Mouse (Mus musculus) limb, embryonic 11.5 days (tissue): Measurements from ENCODE around the gene Herc2. TPM values are rescaled to one million over a fixed set of nuclear protein-coding genes. Genes with fewer than 3 reads are reported as not detected.

Source experiments
- ATAC-seq: fragments of 200-750 bp; cut with Nextera tagmentation; 2 replicates; pipeline ENCODE4 v1.8.0; 2017; ENCODE audit warnings: low read depth; ENCODE audit not compliant: insufficient number of reproducible peaks, low FRiP score, low TSS enrichment
- DNase-seq: peaks from one replicate; pipeline ENCODE4 v3.0.0-alpha.2; 2015; ENCODE audit warnings: low spot score
- H3K27ac ChIP-seq: fragments of 300-500 bp; sonication (generic); replicated peaks from 2 replicates; pipeline ENCODE4 v1.5.1; 2014; ENCODE audit warnings: low read depth, mild to moderate bottlenecking, low read length
- H3K27me3 ChIP-seq: fragments of 300-500 bp; sonication (generic); 2 replicates; pipeline ENCODE4 v1.6.1; 2014; ENCODE audit warnings: mild to moderate bottlenecking, low read length, mixed read lengths; ENCODE audit not compliant: control insufficient read depth, insufficient read depth
- H3K36me3 ChIP-seq: fragments of 300-500 bp; sonication (generic); 2 replicates; pipeline ENCODE4 v1.6.1; 2014; ENCODE audit warnings: mild to moderate bottlenecking, low read length, moderate library complexity, mixed read lengths; ENCODE audit not compliant: control insufficient read depth, insufficient read depth
- H3K4me1 ChIP-seq: fragments of 300-500 bp; sonication (generic); 2 replicates; pipeline ENCODE4 v1.6.1; 2014; ENCODE audit warnings: low read length, mixed read lengths; ENCODE audit not compliant: control insufficient read depth, insufficient read depth
- H3K4me2 ChIP-seq: fragments of 300-500 bp; sonication (generic); 2 replicates; pipeline ENCODE4 v1.6.1; 2014; ENCODE audit warnings: low read depth, mild to moderate bottlenecking, moderate library complexity; ENCODE audit not compliant: severe bottlenecking
- H3K4me3 ChIP-seq: fragments of 300-500 bp; sonication (generic); 2 replicates; pipeline ENCODE4 v1.5.1; 2014; ENCODE audit warnings: low read depth, low read length
- H3K9ac ChIP-seq: fragments of 300-500 bp; sonication (generic); 2 replicates; pipeline ENCODE4 v1.6.1; 2014; ENCODE audit warnings: mild to moderate bottlenecking, low read length
- H3K9me3 ChIP-seq: fragments of 300-500 bp; sonication (generic); 2 replicates; pipeline ENCODE4 v1.6.1; 2016; ENCODE audit warnings: low read length; ENCODE audit not compliant: control insufficient read depth
- WGBS: fragments of 180-500 bp; shearing (Covaris S2); extraction: QIAGEN DNeasy Blood & Tissue Kit; methylation state at CpG from one replicate; pipeline ENCODE4 v1.1.7; 2014; 5-methylcytosine and 5-hydroxymethylcytosine counted together
- polyA plus RNA-seq: library from polyadenylated mRNA; unstranded; fragments of >200 nt; fragmentation: Nextera tagmentation; extraction: Ambion mirVana; gene quantifications from 2 replicates; pipeline ENCODE4 v1.2.1, GENCODE M21; 2014

The Herc2 gene
- polyA plus RNA-seq, 1 experiment from 2014 or later, result 21.5 TPM

- H3K27me3 ChIP-seq, result no peaks in the 10 kb centered on the region
- no peak overlapping the region for H3K4me3 ChIP-seq
- no peak overlapping the region for H3K9ac ChIP-seq
- 89% methylated on average over 3 of the region's 3 CpGs for WGBS
- ATAC-seq (no peak), DNase-seq (no peak)
- H3K4me1 ChIP-seq, result no peaks in the 10 kb centered on the region
- 0 out of 2 replicates have a peak, but pooled peaks cover 2% of the 10 kb centered on the region for H3K36me3 ChIP-seq
- no peak overlapping the region for H3K27ac ChIP-seq
- H3K9me3 ChIP-seq, result no peaks in the 10 kb centered on the region
- no peak overlapping the region for H3K4me2 ChIP-seq
Observed at GRCm38 (mm10) chr7:56177371-56177770, 127.4 kb downstream of the Herc2 start.

DNA sequence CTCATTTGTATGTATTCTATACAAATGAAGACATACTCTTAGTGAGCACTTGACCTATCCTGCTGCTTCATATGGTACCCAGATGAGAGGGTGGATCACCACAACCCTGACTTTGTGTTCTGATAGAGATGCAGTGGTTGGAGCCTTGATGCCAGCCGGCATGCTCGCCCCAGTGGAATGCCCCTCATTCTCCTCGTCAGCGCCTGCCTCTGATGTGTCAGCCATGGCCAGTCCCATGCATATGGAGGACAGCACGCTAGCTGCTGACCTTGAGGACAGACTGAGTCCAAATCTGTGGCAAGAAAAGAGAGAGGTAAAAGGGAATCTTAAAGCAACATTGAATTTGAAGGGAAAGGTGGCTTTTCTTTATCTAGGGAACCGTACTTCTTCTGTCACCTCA, 141.0 kb downstream of the Herc2 start:
- Histone ChIP-seq H3K27ac (no peak overlapping the region), H3K9me3 (no peaks in the 10 kb centered on the region), H3K4me3 (no peak overlapping the region), H3K27me3 (no peaks in the 10 kb centered on the region), H3K9ac (no peak overlapping the region), H3K4me2 (no peak overlapping the region), H3K4me1 (no peaks in the 10 kb centered on the region), H3K36me3 (peaks cover 4% of the 10 kb centered on the region; the same call in 1 of the 2 replicates)
- WGBS, result 88% methylated on average over 6 of the region's 6 CpGs
- ATAC-seq (no peak), DNase-seq (no peak)

GRCm38 (mm10) chr7:56191661-56192060, 141.7 kb downstream of the Herc2 start:
- WGBS, result 70% methylated on average over 4 of the region's 4 CpGs
- DNase-seq, result no peak
- Histone ChIP-seq H3K27me3 (no peaks in the 10 kb centered on the region), H3K27ac (no peak overlapping the region), H3K36me3 (peaks cover 4% of the 10 kb centered on the region; the same call in 1 of the 2 replicates), H3K4me1 (no peaks in the 10 kb centered on the region), H3K9me3 (no peaks in the 10 kb centered on the region), H3K4me2 (no peak overlapping the region), H3K9ac (no peak overlapping the region), H3K4me3 (no peak overlapping the region)
- ATAC-seq, result no peak

DNA sequence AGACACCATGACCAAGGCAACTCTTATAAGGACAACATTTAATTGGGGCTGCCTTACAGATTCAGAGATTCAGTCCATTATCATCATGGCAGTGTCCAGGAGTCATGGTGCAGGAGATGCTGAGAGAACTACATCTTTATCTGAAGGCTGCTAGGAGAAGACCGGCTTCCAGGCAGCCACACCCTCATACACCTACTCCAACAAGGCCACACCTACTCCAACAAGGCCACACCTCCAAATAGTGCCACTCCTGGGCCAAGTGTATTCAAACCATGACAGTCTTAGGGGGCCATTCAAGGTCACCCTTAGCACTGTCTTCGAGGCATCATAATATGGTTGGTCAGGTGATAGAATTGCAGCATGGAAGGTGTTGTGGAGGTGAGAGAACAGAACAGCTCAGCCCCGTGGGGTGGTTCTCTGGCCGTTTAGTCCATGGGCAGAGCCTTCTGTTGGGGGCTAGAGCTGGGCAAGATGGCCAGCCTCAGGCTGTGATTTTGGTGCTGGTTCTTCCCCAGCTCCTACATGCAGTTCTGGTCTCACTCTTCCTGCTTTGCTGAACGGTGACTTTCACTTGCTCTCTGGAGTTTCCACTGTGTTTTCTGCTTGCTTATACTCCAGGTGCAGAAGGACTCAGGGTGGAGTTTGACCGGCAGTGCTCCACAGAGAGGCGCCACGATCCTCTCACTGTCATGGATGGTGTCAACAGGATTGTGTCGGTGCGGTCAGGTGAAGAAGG, 151.7 kb downstream of the Herc2 start:
- Histone ChIP-seq H3K27ac (no peak overlapping the region), H3K9me3 (no peaks in the 10 kb centered on the region), H3K4me2 (no peak overlapping the region), H3K36me3 (peaks cover 10% of the 10 kb centered on the region), H3K27me3 (no peaks in the 10 kb centered on the region), H3K4me3 (no peak overlapping the region), H3K4me1 (no peaks in the 10 kb centered on the region), H3K9ac (no peak overlapping the region)
- ATAC-seq (no peak), DNase-seq (no peak)
- WGBS, result 94% methylated on average over 10 of the region's 10 CpGs

DNA sequence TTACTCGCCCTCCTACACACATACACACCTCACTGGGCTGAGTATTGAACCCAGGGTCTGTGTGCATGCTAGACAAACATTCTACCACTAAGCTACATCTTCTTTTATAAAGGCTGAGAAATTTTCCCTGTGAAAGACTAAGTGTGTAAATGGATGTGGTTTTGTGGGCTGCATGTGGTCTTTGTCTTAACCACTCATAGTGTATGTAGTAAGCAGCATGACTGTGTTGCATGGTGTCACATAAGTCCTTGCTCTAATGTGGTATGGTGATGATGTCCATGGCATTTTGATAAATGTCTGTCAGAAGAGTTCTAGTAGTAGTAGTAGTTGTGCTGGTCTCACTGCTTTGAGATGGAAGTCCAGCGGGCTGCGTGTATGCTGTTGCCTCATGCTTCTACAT, 152.8 kb downstream of the Herc2 start:
- H3K9me3 ChIP-seq, result no peaks in the 10 kb centered on the region
- H3K27me3 ChIP-seq, result no peaks in the 10 kb centered on the region
- H3K9ac ChIP-seq, result no peak overlapping the region
- H3K27ac ChIP-seq, result no peak overlapping the region
- H3K4me2 ChIP-seq, result no peak overlapping the region
- WGBS, result 91% methylated on average over 3 of the region's 3 CpGs
- H3K36me3 ChIP-seq, result peaks cover 10% of the 10 kb centered on the region
- H3K4me3 ChIP-seq, result no peak overlapping the region
- ATAC-seq (no peak), DNase-seq (no peak)
- H3K4me1 ChIP-seq, result no peaks in the 10 kb centered on the region

DNA sequence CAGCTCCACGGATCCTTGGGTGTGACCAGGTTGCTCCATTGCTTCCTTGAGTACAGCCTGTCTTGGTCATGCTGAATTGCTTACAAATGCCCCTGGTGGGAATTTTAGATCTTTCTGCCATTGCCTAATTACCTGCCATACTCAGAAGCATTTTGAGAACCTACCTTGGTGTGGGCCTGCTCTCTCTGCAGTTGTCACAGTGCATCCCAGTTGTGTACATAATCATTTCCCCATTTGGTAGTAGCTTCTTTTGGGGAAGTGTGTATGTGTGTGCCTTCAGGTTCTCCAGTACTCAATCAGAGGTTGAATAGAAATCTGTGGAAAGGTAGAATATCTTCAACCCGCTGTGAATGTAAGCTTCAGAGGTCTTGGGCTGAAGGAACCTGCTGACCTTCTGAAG, 153.3 kb downstream of the Herc2 start:
- H3K27ac ChIP-seq, result no peak overlapping the region
- ATAC-seq, result no peak
- no peaks in the 10 kb centered on the region for H3K27me3 ChIP-seq
- no peaks in the 10 kb centered on the region for H3K9me3 ChIP-seq
- H3K4me3 ChIP-seq, result no peak overlapping the region
- no peaks in the 10 kb centered on the region for H3K4me1 ChIP-seq
- H3K9ac ChIP-seq, result no peak overlapping the region
- DNase-seq, result no peak
- WGBS, result 89% methylated on average over 2 of the region's 2 CpGs
- H3K36me3 ChIP-seq, result peaks cover 10% of the 10 kb centered on the region
- H3K4me2 ChIP-seq, result no peak overlapping the region

DNA sequence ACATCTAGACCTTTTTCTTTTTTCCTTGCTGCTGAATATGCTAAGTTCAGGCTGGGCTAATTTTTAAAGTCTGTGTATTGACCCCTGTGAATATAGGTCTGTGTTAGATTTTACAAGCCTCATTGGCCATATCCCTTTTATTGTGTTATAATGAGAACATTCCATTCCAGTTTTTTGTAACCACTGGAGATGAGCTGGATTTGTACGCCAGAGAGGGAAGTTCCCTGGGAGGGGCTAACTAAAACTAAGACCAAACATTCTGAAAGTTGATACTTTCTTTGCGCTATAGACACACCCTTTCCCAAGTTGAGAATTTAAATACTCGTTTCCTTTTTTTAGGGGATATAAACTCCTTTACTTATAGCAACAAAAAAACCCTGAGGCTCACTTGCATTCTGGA, 154.9 kb downstream of the Herc2 start:
- H3K27me3 ChIP-seq, result no peaks in the 10 kb centered on the region
- no peak for DNase-seq
- H3K4me3 ChIP-seq, result no peak overlapping the region
- H3K9ac ChIP-seq, result no peak overlapping the region
- no peak overlapping the region for H3K27ac ChIP-seq
- no peak overlapping the region for H3K4me2 ChIP-seq
- 91% methylated on average over 3 of the region's 3 CpGs for WGBS
- H3K4me1 ChIP-seq, result no peaks in the 10 kb centered on the region
- H3K36me3 ChIP-seq, result peaks cover 10% of the 10 kb centered on the region
- no peaks in the 10 kb centered on the region for H3K9me3 ChIP-seq
- no peak for ATAC-seq

DNA sequence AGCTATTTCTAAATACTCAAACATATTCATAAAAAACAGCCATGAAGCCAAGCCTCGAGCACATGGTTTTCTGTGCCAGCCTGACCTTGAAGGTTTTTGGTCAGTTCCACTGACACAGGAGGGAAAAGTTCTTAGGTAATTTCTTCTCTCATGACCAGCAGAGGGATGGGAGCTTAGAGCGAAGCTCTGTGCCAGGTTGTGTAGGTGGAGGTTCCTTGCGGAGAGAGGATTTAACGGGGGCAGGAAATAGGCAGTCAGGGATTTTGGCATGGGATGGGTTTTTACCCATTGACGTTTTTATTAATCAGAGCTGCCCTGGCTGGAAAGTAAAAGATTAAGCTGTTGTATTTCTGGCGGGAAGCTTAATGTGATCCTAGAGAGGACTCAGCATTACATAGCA, 170.8 kb downstream of the Herc2 start:
- H3K9ac ChIP-seq, result no peak overlapping the region
- H3K4me1 ChIP-seq, result no peaks in the 10 kb centered on the region
- peaks cover 8% of the 10 kb centered on the region for H3K36me3 ChIP-seq
- no peak for ATAC-seq
- DNase-seq, result no peak
- H3K4me3 ChIP-seq, result no peak overlapping the region
- no peak overlapping the region for H3K4me2 ChIP-seq
- H3K27me3 ChIP-seq, result no peaks in the 10 kb centered on the region
- no peak overlapping the region for H3K27ac ChIP-seq
- H3K9me3 ChIP-seq, result no peaks in the 10 kb centered on the region
- WGBS, result 94% methylated on average over 6 of the region's 6 CpGs
